In genomic region chr9:122311051-122311760, GRCm38 (mm10) we compare ENCODE assay signal across 7 mouse cellular contexts. TPM values are rescaled to one million over a fixed set of nuclear protein-coding genes. Genes with fewer than 3 reads are reported as not detected.
DNase-seq lines count a peak whose midpoint lies in the region; ATAC-seq and TF ChIP-seq lines count a peak whose summit lies in the region.

No protein-coding gene starts in this region.

- CTCF ChIA-PET in Patski (lab: Charles Lee), result interaction anchor here (0.7 to 2.5 kb wide), 14 partner anchors 15 to 107 kb away, joined by 3 to 22 read pairs (median 5); no protein-coding TSS in a partner anchor

- peak overlapping the region; percentile 80 for H3K27ac ChIP-seq in limb, embryonic 12.5 days
- peak overlapping the region; percentile 70; the same call in 1 of the 2 replicates for H3K27ac ChIP-seq in neural tube, embryonic 13.5 days (replicated peaks)

- DNase-seq in Patski (ENCODE audit: low read depth, low spot score), result no peak
- DNase-seq in adrenal gland, postnatal 25 days, result peak; percentile 41
- peak; percentile 17 for DNase-seq in heart, postnatal 4 days
- DNase-seq in frontal cortex, postnatal 36 days (ENCODE audit: low spot score in 2 of 2), result no peak
- DNase-seq in right cerebral cortex, postnatal 25 days, result no peak

- H3K36me3 ChIP-seq in limb, embryonic 12.5 days, result no peaks in the 10 kb centered on the region
- H3K36me3 ChIP-seq in neural tube, embryonic 13.5 days, result no peaks in the 10 kb centered on the region

- H3K9me3 ChIP-seq in limb, embryonic 12.5 days, result no peaks in the 10 kb centered on the region
- H3K9me3 ChIP-seq in neural tube, embryonic 13.5 days, result no peaks in the 10 kb centered on the region

- H3K4me2 ChIP-seq in limb, embryonic 12.5 days, result peak overlapping the region; percentile 57
- peak overlapping the region; percentile 57 for H3K4me2 ChIP-seq in neural tube, embryonic 13.5 days

- in situ Hi-C loops in Patski (cut with MboI; ENCODE audit: low pct_unique_long_range_greater_than_20kb), result loop anchor here (10.0 kb wide), 1 partner anchor 66 kb away; no protein-coding TSS in a partner anchor

- ATAC-seq in Patski, result peak; percentile 37
- ATAC-seq in limb, embryonic 12.5 days (ENCODE audit: insufficient number of reproducible peaks, insufficient read depth, low FRiP score, low TSS enrichment, low read depth), result 0 out of 2 replicates have a peak, but pooled peaks have one; percentile 17
- ATAC-seq in neural tube, embryonic 13.5 days (ENCODE audit: low read depth), result peak; percentile 47; the same call in 1 of the 2 replicates

- H3K4me3 ChIP-seq in limb, embryonic 12.5 days (replicated peaks), result peak overlapping the region; percentile 42
- peak overlapping the region; percentile 42 for H3K4me3 ChIP-seq in neural tube, embryonic 13.5 days

- H3K27me3 ChIP-seq in Patski, result peaks cover 3% of the 10 kb centered on the region
- no peaks in the 10 kb centered on the region for H3K27me3 ChIP-seq in limb, embryonic 12.5 days
- no peaks in the 10 kb centered on the region for H3K27me3 ChIP-seq in neural tube, embryonic 13.5 days

- peaks cover 4% of the 10 kb centered on the region for H3K4me1 ChIP-seq in limb, embryonic 12.5 days (replicated peaks)
- peaks cover 13% of the 10 kb centered on the region; the same call in 1 of the 2 replicates for H3K4me1 ChIP-seq in neural tube, embryonic 13.5 days (replicated peaks)

- WGBS in limb, embryonic 12.5 days, result 72% methylated on average over 7 of the region's 7 CpGs
- 71% methylated on average over 7 of the region's 7 CpGs for WGBS in neural tube, embryonic 13.5 days

- POLR2A ChIA-PET in Patski (lab: Charles Lee), result interaction anchor here (0.9 to 1.6 kb wide), 3 partner anchors 60 to 141 kb away, joined by 3 to 6 read pairs (median 3); no protein-coding TSS in a partner anchor

- H3K9ac ChIP-seq in limb, embryonic 12.5 days (replicated peaks), result peak overlapping the region; percentile 58
- H3K9ac ChIP-seq in neural tube, embryonic 13.5 days, result peak overlapping the region; percentile 66

- TF ChIP-seq CTCF in Patski (IDR thresholded peaks at IDR 0.05), result no peak

RNA-seq across cellular contexts. Expression of gene Ano10, which starts 17.0 kb away (rescaled TPM):
- 62.6 TPM for polyA plus RNA-seq in Patski (2021)
- 82.0 and 86.6 TPM in 2 replicates for total RNA-seq in adrenal gland, postnatal 25 days (2021)
- total RNA-seq in heart, postnatal 4 days (2021), result 10 to 100 TPM; 23.7 to 25.5 TPM
- polyA plus RNA-seq in limb, embryonic 12.5 days (2016; fragmentation: Nextera tagmentation; extraction: Ambion mirVana), result 31.8 and 33.1 TPM in 2 replicates
- 52.1 and 52.8 TPM in 2 replicates for polyA plus RNA-seq in neural tube, embryonic 13.5 days (2015; fragmentation: Nextera tagmentation; extraction: Ambion mirVana)

RNA-seq across cellular contexts. Expression of gene Abhd5, which starts 40.2 kb away (rescaled TPM):
- 33.9 TPM for polyA plus RNA-seq in Patski (2021)
- total RNA-seq in adrenal gland, postnatal 25 days (2021), result 67.2 and 78.4 TPM in 2 replicates
- total RNA-seq in heart, postnatal 4 days (2021), result 10 to 100 TPM; 41.4 to 44.1 TPM
- polyA plus RNA-seq in limb, embryonic 12.5 days (2016; fragmentation: Nextera tagmentation; extraction: Ambion mirVana), result 22.2 and 26.3 TPM in 2 replicates
- polyA plus RNA-seq in neural tube, embryonic 13.5 days (2015; fragmentation: Nextera tagmentation; extraction: Ambion mirVana), result 24.3 and 24.6 TPM in 2 replicates

Comparison
In these comparisons a context has a peak if more than half of its experiments do, and no peak if none do; other contexts are left out.
1. DNase-seq: peak in adrenal gland, postnatal 25 days (single experiment) and heart, postnatal 4 days (single experiment); none in Patski (single experiment), frontal cortex, postnatal 36 days (0 of 2) and right cerebral cortex, postnatal 25 days (single experiment).
2. Peak in every context shown above with its lines, with median percentiles within 50 percentile points of each other: ATAC-seq.